Mouse (Mus musculus) myocyte (in vitro differentiated cells): ENCODE measurements at regions not wholly inside any gene's neighbourhood (a gene's known extent, or its start where the extent isn't known, plus 50 kb on each side); places are given as distances from the start of the nearest gene placed in this dataset.
"Not testable (repeated sequence)": the region's sequence is repeated elsewhere in the genome, so short reads cannot be mapped to it uniquely, and the experiment has no call there.

Source experiments
- H3K27me3 ChIP-seq: one replicate; pipeline ENCODE4 v1.6.1; 2011; ENCODE audit not compliant: control insufficient read depth, insufficient read depth, insufficient read length
- H3K36me3 ChIP-seq: one replicate; pipeline ENCODE4 v1.6.1; 2011; ENCODE audit not compliant: control insufficient read depth, insufficient read depth
- H3K4me2 ChIP-seq: one replicate; pipeline ENCODE4 v1.6.1; 2011; ENCODE audit warnings: low read depth, control low read depth
- H3K4me3 ChIP-seq: one replicate; pipeline ENCODE4 v1.5.1; 2011; ENCODE audit warnings: mild to moderate bottlenecking, control low read depth, moderate library complexity
- H3K79me2 ChIP-seq: one replicate; pipeline ENCODE4 v1.6.1; 2011; ENCODE audit not compliant: control insufficient read depth, insufficient read depth
- H3ac ChIP-seq: one replicate; pipeline ENCODE4 v1.6.1; 2011; ENCODE audit not compliant: control insufficient read depth, insufficient read length
- CEBPB ChIP-seq: IDR thresholded peaks from 2 replicates; pipeline ENCODE4 v1.6.1; 2011; ENCODE audit warnings: mild to moderate bottlenecking, moderate library complexity; ENCODE audit not compliant: poor library complexity, insufficient read depth, severe bottlenecking
- E2F4 ChIP-seq: IDR thresholded peaks from one replicate; pipeline ENCODE4 v1.6.1; 2011; ENCODE audit warnings: mild to moderate bottlenecking, control low read depth, moderate library complexity; ENCODE audit not compliant: insufficient read depth
- MAX ChIP-seq: IDR thresholded peaks from one replicate; pipeline ENCODE4 v1.6.1; 2011; ENCODE audit warnings: low read depth, mild to moderate bottlenecking, control low read depth
- MYOD1 ChIP-seq, 3 experiments: IDR thresholded peaks; one replicate each; pipeline ENCODE4 v1.6.1; 2011; ENCODE audit warnings: control low read depth in 2 of 3, low read depth in 2 of 3, mild to moderate bottlenecking in 2 of 3, moderate library complexity in 1 of 3; ENCODE audit not compliant: insufficient read length in 2 of 3, control insufficient read depth in 1 of 3
- MYOG ChIP-seq, 3 experiments: IDR thresholded peaks; one replicate each; pipeline ENCODE4 v1.6.1; 2011; ENCODE audit warnings: control low read depth in 2 of 3, low read depth in 2 of 3, mild to moderate bottlenecking in 2 of 3; ENCODE audit not compliant: insufficient read length in 2 of 3, control insufficient read depth in 1 of 3, insufficient read depth in 1 of 3
- POLR2A ChIP-seq: IDR thresholded peaks from one replicate; pipeline ENCODE4 v1.6.1; 2011; ENCODE audit warnings: low read depth, mild to moderate bottlenecking, control low read depth, moderate library complexity; ENCODE audit not compliant: insufficient read length
- POLR2AphosphoS2 ChIP-seq: IDR thresholded peaks from one replicate; pipeline ENCODE4 v1.6.1; 2011; ENCODE audit warnings: low read depth, control low read depth; ENCODE audit not compliant: insufficient read length
- REST ChIP-seq: IDR thresholded peaks from one replicate; pipeline ENCODE4 v1.6.1; 2011; ENCODE audit warnings: mild to moderate bottlenecking, control low read depth, moderate library complexity; ENCODE audit not compliant: insufficient read depth, insufficient read length
- SRF ChIP-seq: IDR thresholded peaks from one replicate; pipeline ENCODE4 v1.6.1; 2011; ENCODE audit warnings: low read depth; ENCODE audit not compliant: control insufficient read depth, insufficient read length
- TCF12 ChIP-seq: IDR thresholded peaks from one replicate; pipeline ENCODE4 v1.6.1; 2011; ENCODE audit warnings: mild to moderate bottlenecking, control low read depth; ENCODE audit not compliant: poor library complexity, insufficient read depth, severe bottlenecking
- TCF3 ChIP-seq: IDR thresholded peaks from one replicate; pipeline ENCODE4 v1.6.1; 2011; ENCODE audit warnings: low read depth, control low read depth; ENCODE audit not compliant: insufficient read length
- USF1 ChIP-seq: IDR thresholded peaks from one replicate; pipeline ENCODE4 v1.6.1; 2011; ENCODE audit warnings: low read depth, mild to moderate bottlenecking, control low read depth, moderate library complexity

DNA sequence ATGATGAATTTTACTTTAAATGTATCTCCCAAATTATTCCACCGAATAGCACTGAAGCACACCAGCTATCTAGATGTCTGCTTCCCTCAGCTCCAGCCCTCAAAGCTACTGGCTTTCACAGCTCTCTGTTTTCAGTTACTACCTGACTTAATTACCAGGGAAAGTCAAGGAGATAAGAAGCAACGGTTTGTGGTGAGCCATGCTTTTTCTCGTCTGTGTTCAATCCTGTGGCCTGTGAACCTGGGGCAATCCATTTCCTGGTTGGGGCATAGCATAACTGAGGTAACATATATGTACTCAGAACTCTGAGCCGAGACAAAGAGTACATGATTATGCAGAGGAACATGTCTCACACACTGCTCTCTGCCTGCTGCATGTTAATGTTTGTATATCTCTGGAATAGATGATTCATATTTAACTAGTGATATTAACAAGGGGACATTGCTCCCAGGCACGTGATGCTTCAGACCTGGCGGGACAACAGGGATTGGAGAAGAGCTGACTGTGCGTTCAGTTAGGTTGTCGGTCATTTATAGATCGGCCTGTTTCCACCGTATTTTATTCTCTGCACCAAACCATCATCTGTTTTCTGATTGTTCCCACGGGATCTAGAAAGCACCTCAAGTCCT is 453.3 kb downstream of the Dad1 start:
- Histone ChIP-seq H3K36me3 (no peaks in the 10 kb centered on the region), H3K27me3 (no peaks in the 10 kb centered on the region), H3K4me3 (no peak overlapping the region), H3K79me2 (no peaks in the 10 kb centered on the region), H3ac (no peak overlapping the region), H3K4me2 (no peak overlapping the region)
- no peak for TF ChIP-seq E2F4
- TF ChIP-seq SRF: no peak

DNA sequence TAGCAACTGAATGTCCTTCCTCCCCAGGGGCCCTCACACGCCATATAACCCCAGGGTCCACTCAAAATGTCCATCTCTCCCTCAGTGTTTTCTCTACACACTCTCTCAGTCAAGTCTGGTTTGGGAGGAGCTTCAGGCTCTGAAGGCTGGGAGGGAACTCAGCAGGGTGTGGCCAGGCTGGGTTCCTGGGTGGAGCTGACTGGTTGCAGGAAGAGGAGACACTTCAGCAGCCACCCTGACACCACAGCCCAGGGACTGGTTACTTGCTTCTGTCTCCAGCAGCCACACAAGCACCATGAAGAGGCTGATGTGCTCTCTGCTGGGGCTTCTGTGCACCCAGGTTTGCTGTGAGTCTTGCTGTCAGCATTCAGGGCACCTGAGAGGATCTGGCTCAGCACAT is 458.7 kb downstream of the Dad1 start:
- H3K79me2 ChIP-seq, H3ac ChIP-seq, H3K4me3 ChIP-seq, H3K27me3 ChIP-seq, H3K36me3 ChIP-seq, H3K4me2 ChIP-seq: not testable (repeated sequence)

DNA sequence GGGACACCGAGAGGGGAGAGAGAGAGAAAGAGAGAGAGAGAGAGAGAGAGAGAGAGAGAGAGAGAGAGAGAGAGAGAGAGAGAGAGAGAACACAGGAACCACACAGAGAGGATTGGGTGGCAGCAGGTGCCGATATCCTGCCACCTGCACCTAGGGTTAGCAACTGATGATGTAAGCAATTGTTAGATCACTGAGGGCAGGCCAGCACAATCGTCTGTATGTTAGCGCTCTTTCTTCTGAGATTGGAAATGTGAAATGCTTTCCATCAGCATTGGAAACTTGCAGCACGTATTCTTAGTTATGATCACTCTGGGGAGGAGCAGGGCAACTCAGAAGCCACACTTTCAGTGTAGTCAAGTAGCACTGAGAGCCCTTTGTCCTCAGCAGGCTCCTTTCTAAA is 459.4 kb downstream of the Dad1 start:
- no peaks in the 10 kb centered on the region for H3K36me3 ChIP-seq
- TF ChIP-seq POLR2AphosphoS2: no peak
- TF ChIP-seq TCF3: no peak
- no peak for TF ChIP-seq MYOG (IDR thresholded peaks at IDR 0.05; ENCODE audit: control insufficient read depth in 1 of 3, insufficient read depth in 1 of 3, insufficient read length in 2 of 3, low read depth in 2 of 3)
- TF ChIP-seq E2F4: no peak
- TF ChIP-seq MYOD1 (IDR thresholded peaks at IDR 0.05; ENCODE audit: control insufficient read depth in 1 of 3, insufficient read length in 2 of 3, low read depth in 2 of 3): no peak
- no peak for TF ChIP-seq USF1
- no peak for TF ChIP-seq TCF12
- no peak for TF ChIP-seq SRF
- no peak for TF ChIP-seq REST
- TF ChIP-seq MAX: no peak
- no peak for TF ChIP-seq POLR2A
- TF ChIP-seq CEBPB: no peak

GRCm38 (mm10) chr14:53792432-53792831 is 461.5 kb downstream of the Dad1 start:
- H3K36me3 ChIP-seq, H3ac ChIP-seq, H3K4me2 ChIP-seq, H3K27me3 ChIP-seq, H3K4me3 ChIP-seq, H3K79me2 ChIP-seq: not testable (repeated sequence)

More for the DNA sequence above, 459.4 kb downstream of the Dad1 start:
- Histone ChIP-seq H3K79me2 (no peaks in the 10 kb centered on the region), H3K4me3 (no peak overlapping the region), H3ac (no peak overlapping the region), H3K4me2 (no peak overlapping the region), H3K27me3 (no peaks in the 10 kb centered on the region)

DNA sequence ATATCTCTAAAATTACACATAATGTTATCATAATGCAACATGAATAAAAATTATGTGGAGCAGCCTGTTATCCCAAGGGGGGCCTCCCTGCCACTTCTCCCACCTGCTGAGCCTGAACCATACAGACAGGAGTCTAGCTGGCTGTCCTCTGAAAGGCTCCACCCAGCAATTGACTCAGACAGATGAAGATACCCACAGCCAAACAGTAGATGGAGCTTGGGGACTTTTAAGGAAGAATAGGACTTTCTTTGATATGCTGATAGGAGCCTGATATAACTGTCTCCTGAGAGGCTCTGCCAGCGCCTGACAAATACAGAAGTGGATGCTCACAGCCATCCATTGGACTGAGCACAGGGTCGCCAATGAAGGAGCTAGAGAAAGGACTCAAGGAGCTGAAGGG is 468.4 kb downstream of the Dad1 start:
- not testable (repeated sequence) for H3K79me2 ChIP-seq, H3K4me2 ChIP-seq, H3ac ChIP-seq, H3K4me3 ChIP-seq, H3K36me3 ChIP-seq, H3K27me3 ChIP-seq

DNA sequence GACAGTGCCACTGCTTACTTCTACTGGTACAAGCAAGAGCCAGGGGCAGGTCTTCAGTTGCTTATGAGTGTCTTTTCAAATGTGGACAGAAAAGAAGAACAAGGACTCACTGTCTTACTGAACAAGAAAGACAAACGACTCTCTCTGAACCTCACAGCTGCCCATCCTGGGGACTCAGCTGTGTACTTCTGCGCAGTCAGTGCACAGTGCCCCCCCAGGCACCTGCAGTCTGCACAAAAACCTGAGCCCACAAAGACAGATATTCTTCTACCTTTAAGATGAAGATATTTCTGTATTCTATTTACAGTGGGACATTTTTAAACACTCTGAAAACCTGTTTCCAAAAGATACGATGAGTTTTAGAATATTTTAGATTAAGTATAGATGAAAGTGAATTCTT is 476.5 kb downstream of the Dad1 start:
- H3K36me3 ChIP-seq: no peaks in the 10 kb centered on the region
- H3K79me2 ChIP-seq: no peaks in the 10 kb centered on the region
- no peak for TF ChIP-seq MAX
- no peak for TF ChIP-seq POLR2AphosphoS2
- TF ChIP-seq E2F4: no peak
- TF ChIP-seq USF1: no peak
- TF ChIP-seq CEBPB: no peak
- no peak for TF ChIP-seq MYOG (IDR thresholded peaks at IDR 0.05; ENCODE audit: control insufficient read depth in 1 of 3, insufficient read depth in 1 of 3, insufficient read length in 2 of 3, low read depth in 2 of 3)
- TF ChIP-seq REST: no peak
- no peak for TF ChIP-seq TCF12
- no peak for TF ChIP-seq POLR2A
- TF ChIP-seq SRF: no peak
- no peak for TF ChIP-seq MYOD1 (IDR thresholded peaks at IDR 0.05; ENCODE audit: control insufficient read depth in 1 of 3, insufficient read length in 2 of 3, low read depth in 2 of 3)
- no peak for TF ChIP-seq TCF3
- no peaks in the 10 kb centered on the region for H3K27me3 ChIP-seq
- no peak overlapping the region for H3ac ChIP-seq
- no peak overlapping the region for H3K4me3 ChIP-seq
- H3K4me2 ChIP-seq: no peak overlapping the region

GRCm38 (mm10) chr14:53776717-53777116 is 477.2 kb downstream of the Dad1 start:
- H3K27me3 ChIP-seq, H3ac ChIP-seq, H3K4me3 ChIP-seq, H3K79me2 ChIP-seq, H3K4me2 ChIP-seq, H3K36me3 ChIP-seq: not testable (repeated sequence)

DNA sequence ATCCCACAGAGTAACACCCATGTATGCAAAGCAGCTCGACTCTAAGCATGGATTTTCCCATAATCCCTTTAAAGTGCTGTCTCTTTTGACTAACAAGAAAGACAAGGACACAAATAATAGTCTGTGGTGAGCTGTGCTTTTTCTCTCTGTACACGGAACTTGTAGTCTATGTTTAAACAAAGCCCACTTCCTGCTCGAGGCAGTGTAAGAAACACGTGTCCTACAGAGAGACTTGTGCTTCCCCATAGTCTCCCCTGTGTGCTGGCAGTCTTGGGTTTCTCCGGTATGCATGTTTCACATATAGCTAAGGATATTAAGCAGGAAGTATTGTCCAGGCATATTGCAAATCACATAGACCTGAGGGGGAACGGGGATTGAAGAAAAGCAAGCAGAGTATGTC is 487.4 kb downstream of the Dad1 start:
- not testable (repeated sequence) for H3K79me2 ChIP-seq, H3K36me3 ChIP-seq, H3ac ChIP-seq, H3K4me3 ChIP-seq, H3K4me2 ChIP-seq, H3K27me3 ChIP-seq

GRCm38 (mm10) chr14:53765918-53766317 is 488.0 kb downstream of the Dad1 start:
- H3K36me3 ChIP-seq, H3ac ChIP-seq, H3K4me3 ChIP-seq: not testable (repeated sequence)

DNA sequence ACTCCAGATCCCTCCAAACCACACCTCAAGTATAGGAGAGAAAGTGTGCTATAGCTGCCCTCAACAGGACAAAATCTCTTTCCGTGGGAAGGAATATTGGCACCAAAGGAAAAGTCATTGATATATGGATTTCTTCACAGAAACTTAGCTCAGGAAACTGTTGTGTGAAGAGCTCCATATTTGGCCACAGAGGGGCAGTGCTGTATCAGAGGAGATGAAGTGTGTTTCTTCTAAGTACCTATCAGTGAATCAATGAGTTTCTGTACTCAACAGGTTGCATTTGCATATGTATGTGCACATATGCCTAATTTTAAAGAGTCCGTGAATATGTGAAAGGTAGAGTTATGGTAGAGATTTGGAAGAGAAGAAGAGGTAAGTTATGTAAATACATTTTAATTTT is 493.3 kb downstream of the Dad1 start:
- not testable (repeated sequence) for H3K27me3 ChIP-seq, H3K4me3 ChIP-seq, H3K79me2 ChIP-seq, H3ac ChIP-seq, H3K4me2 ChIP-seq, H3K36me3 ChIP-seq

More at GRCm38 (mm10) chr14:53765918-53766317, 488.0 kb downstream of the Dad1 start:
- not testable (repeated sequence) for H3K4me2 ChIP-seq, H3K79me2 ChIP-seq, H3K27me3 ChIP-seq
